Mouse (Mus musculus): Measurements from ENCODE around the gene Tubgcp2.

DNA sequence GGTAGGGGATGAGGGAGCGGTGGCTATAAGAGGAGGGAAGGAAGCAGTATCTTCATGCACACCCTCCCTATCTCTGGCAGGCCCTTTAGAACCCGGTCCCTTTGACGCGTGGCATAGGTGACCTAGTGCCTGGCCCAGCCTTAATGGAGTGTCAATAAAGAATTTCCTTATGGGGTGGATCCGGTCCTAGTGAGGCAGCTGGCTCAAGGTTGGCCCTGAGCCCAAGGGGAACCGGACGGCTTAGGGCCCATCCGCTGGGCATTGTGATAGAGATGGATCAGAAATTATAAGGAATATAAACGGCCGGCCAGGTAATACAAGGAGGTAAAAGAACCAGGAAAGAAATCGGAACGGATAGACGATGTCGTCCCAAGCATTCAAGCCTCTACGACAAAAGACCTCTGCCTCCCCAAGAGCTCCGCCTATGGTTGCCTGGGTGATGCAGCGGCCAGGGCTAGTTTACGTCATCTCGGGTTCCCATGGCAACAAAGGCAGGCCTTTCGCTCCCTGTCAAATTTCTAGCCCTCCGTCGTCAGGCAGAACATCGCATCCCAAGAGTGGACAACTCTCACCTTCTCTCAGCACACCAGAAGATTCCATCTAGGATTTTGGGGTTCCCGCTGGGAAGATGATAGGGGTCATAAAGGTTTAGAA is 44.2 kb upstream of the Tubgcp2 start:
- TF ChIP-seq CTCF (IDR thresholded peaks at IDR 0.05; ENCODE audit: low read depth, low read length) = no peak
- TF ChIP-seq TAL1 (conservative IDR thresholded peaks at IDR 0.05; ENCODE audit: low read depth, low read length) = no peak

Data from G1E (cell line).